Mouse (Mus musculus): ENCODE data around the gene Cebpa.
A peak's percentile ranks its signal among the peaks of the same experiment; 100 is the strongest.

Gene Cebpa

GRCm38 (mm10) chr7:35149616-35150433 lies 30.7 kb downstream of the Cebpa start:
- peak; percentile 70 for DNase-seq

- DNase-seq: no peak
Measured at GRCm38 (mm10) chr7:35150860-35151259, 31.8 kb downstream of the Cebpa start.

- no peak for DNase-seq
Measured at GRCm38 (mm10) chr7:35154449-35154848, 35.4 kb downstream of the Cebpa start.

GRCm38 (mm10) chr7:35156561-35157477 lies 37.7 kb downstream of the Cebpa start:
- DNase-seq: peak; percentile 37

GRCm38 (mm10) chr7:35157512-35157911 lies 38.4 kb downstream of the Cebpa start:
- DNase-seq: no peak

- DNase-seq: no peak
Measured at GRCm38 (mm10) chr7:35162443-35162842, 43.4 kb downstream of the Cebpa start.

GRCm38 (mm10) chr7:35163600-35163999 lies 44.5 kb downstream of the Cebpa start:
- peak; percentile 35 for DNase-seq

GRCm38 (mm10) chr7:35164131-35164530 lies 45.0 kb downstream of the Cebpa start:
- no peak for DNase-seq

- DNase-seq: no peak
Measured at GRCm38 (mm10) chr7:35166988-35167387, 47.9 kb downstream of the Cebpa start.

- no peak for DNase-seq
Measured at GRCm38 (mm10) chr7:35167925-35168324, 48.8 kb downstream of the Cebpa start.

GRCm38 (mm10) chr7:35169341-35169740 lies 50.2 kb downstream of the Cebpa start:
- DNase-seq: peak; percentile 95

Measured in lung, postnatal 36 days (tissue).